Mouse (Mus musculus) stomach, postnatal 0 days (tissue): ENCODE measurements around the gene Olfr1382.

Experiments
- CTCF ChIP-seq: IDR thresholded peaks from 2 replicates; pipeline ENCODE4 v1.5.1; 2016; ENCODE audit warnings: antibody characterized with exemption, low read depth, mild to moderate bottlenecking, moderate library complexity
- EP300 ChIP-seq: optimal IDR thresholded peaks from 2 replicates; pipeline ENCODE3; 2016; ENCODE audit warnings: antibody characterized with exemption

DNA sequence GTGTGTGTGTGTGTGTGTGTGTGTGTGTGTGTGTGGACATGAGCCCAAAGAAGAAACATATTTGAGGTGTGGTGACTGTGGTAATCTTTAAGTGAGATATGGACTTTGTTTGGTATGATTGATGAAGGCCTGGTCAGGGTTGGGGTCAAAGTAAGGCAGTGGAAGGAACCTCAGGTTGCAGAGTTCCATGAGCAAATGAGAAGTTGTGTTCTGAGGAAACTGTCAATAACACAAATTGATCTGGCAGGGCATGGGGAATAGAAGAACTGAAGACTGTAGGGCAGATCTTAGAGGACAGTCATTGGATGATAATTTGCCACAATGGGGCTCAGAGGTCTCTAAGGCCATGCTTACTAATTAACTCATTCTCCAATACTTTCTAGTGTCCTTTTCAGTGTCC, 8.7 kb upstream of the Olfr1382 start, which contains the start of gene Olfr1383:
- TF ChIP-seq EP300, result no peak
- no peak for TF ChIP-seq CTCF
